Mouse (Mus musculus) 416B (cell line): ENCODE results near the gene Ada.

Experiments
- DNase-seq: peaks from one replicate; pipeline ENCODE4 v3.0.0; 2011; ENCODE audit warnings: low read depth

The Ada gene

GRCm38 (mm10) chr2:163749647-163750611 lies at the start of gene Ada:
Gene Ada (minus strand): TSS chr2:163750239.
- DNase-seq: no peak

GRCm38 (mm10) chr2:163798411-163798810 lies 48.4 kb upstream of the Ada start:
- DNase-seq: no peak

DNA sequence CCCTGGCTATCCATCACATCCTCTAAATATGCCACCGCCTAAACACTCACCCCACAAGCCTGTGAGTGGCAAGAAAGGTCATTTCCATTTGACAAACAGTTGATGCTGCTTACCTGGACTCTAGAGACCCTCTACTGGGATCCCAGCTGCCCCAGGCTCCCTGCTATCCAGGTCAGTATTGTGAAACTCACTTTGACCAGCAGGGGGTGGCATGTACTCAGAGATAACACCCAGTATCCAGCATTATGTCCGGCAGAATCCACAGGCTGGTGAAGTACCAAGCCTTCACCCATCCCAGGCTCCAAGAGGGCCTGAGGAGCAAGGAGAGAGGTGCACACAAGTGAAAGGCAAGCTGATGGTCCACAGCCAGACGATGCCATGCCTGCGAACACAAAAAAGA lies 38.4 kb upstream of the Ada start:
- peak; percentile 68 for DNase-seq

- peak; percentile 79 for DNase-seq
These were observed 37.7 kb upstream of the Ada start for GRCm38 (mm10) chr2:163787709-163788108.

DNA sequence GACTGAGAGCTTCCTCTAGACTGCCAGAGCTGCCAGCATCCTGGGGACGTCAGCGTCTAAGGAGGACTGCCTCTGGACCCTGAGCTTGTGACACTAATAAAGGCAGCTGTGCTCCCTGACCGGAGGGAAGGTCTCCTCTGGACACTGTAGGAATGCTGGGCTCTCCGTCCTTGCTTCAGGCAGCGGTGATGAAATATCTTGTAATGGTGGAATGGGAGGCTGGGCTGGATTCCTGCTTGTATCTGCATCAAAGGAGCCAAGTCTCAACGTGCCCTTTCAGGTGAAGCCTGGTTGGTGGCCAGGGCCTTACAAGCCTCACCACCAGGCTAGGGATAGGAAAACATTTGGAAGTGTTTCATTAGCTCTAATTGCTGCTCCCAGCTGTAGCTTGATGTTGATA lies 37.0 kb upstream of the Ada start:
- DNase-seq: no peak

DNA sequence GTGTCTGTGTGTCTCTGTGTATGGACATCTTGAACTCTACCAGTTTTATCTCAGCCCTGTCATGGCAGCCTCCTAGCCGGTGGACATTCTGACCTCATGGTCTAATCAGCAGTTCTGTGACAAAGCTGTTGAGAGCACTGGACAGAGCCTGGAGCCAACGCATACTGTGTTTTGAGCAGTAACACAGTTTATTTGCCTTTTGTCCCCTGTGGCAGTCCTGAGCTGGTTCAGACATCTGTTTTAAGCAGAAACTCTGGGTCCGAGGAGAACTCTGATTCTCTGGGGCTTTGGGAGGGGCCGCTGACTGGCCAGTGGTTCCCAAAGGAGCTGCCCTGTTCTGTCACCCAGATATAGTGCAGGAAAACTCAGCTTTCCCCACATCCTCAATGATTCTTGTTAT lies 33.9 kb upstream of the Ada start:
- no peak for DNase-seq

DNA sequence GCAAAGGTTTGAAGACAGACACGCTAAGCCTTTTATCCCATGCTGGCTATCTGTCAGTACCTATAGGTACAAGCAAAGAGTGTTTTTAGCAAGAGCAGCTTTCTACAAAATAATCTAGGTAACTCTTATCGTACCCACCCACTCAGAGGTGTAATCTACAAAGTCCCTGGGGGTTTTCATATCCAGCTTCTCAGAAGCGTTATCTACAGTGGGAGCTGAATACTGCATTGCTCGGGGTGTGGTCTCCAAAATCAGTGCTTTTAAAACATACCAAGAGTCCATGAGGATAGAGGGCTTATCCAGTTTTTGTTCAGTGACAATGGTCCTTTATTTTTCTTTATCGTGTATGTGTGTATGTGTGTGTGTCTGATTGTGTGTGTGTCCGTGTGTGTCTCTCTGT lies 33.3 kb upstream of the Ada start:
- DNase-seq: no peak

GRCm38 (mm10) chr2:163778896-163779295 lies 28.9 kb upstream of the Ada start:
- DNase-seq: no peak

GRCm38 (mm10) chr2:163777061-163777460 lies 27.0 kb upstream of the Ada start:
- no peak for DNase-seq

GRCm38 (mm10) chr2:163776661-163777060 lies 26.6 kb upstream of the Ada start:
- DNase-seq: no peak

- DNase-seq: no peak
These were observed 20.7 kb upstream of the Ada start for GRCm38 (mm10) chr2:163770731-163771130.

- peak; percentile 46 for DNase-seq
These were observed 16.9 kb upstream of the Ada start for GRCm38 (mm10) chr2:163766890-163767289.

GRCm38 (mm10) chr2:163766261-163766660 lies 16.2 kb upstream of the Ada start:
- peak; percentile 42 for DNase-seq

GRCm38 (mm10) chr2:163761402-163761801 lies 11.4 kb upstream of the Ada start:
- DNase-seq: no peak

GRCm38 (mm10) chr2:163760589-163760988 lies 10.6 kb upstream of the Ada start:
- DNase-seq: no peak

GRCm38 (mm10) chr2:163758146-163758545 lies 8.1 kb upstream of the Ada start:
- no peak for DNase-seq

- no peak for DNase-seq
These were observed 6.7 kb upstream of the Ada start for GRCm38 (mm10) chr2:163756723-163757122.

- no peak for DNase-seq
These were observed 4.2 kb upstream of the Ada start for GRCm38 (mm10) chr2:163754228-163754627.

DNA sequence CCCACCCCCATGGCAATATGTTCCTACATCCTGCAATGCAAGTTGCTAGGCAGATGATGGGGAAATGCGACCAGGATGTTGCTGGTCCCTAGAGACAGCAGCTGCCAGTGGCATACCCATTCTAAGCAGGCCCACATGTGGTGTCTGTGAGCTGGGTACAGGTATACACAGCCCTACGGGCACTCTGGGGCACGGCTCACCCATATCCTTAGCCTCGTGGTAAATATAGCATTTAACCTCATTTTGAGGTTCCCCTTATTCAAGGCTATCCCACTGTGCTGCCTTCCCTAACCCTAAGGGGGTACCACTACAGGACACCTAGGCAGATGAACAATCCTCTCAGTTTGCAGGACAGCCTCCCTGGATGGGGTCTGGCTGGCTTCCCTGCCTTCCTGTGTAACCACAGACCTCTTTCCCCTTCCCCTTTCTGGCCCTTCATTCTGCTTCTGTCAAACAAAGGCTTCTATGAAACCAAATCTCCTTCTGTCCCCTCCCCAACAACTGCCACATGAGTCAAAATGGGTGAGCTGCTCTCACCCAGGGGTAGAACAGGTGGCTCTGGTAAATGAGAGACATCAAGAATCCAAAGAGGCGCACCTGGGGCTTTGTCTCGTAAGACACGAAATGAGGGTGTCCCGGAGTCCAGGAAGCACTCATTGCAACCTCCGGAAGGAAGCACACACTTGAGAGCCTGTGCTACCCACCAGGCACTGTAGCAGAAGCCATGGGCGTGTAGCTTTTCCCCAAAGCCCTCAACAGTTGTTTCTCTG lies 5.1 kb downstream of the Ada start:
- no peak for DNase-seq

- peak; percentile 18 for DNase-seq
These were observed 6.7 kb downstream of the Ada start for GRCm38 (mm10) chr2:163743357-163743756.

GRCm38 (mm10) chr2:163742656-163743055 lies 7.4 kb downstream of the Ada start:
- DNase-seq: no peak

DNA sequence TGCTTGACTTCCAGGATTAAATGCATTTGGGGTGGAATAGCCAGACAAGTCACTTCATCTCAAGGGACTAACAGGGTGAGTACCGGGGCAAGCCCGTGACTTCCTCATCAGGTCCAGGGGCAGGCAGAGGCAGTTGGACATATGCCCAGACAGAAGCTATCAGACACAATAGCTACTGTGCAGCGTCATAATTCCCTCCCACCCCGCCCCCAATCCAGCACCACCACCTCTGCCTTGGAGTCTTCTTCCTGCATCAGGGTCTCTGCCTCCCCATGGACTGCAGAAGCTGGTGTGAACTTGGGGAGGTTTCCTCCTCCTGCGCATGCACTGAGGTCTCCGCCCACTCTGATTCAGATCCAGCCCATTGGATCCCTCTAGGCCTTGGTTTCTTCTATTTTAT lies 14.1 kb downstream of the Ada start:
- DNase-seq: peak; percentile 81

DNA sequence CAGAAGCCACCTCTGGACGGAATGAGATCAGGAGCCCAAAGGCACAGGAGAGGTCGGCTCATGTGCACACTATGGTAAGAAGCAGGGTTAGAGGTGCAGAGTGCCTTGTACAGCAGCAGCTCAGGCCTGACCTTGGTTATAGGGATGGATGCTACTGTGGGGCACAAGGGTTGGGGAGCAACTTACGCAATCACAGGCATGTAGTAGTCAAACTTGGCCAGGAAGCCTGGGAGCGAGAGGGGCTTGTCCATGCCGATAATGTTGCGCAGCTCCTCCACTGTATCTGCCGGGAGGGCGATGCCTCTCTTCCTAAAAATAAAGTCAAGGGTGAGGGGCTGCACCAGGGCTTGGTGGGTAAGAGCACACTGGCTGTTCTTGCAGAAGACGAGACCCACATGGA lies 14.9 kb downstream of the Ada start:
- peak; percentile 34 for DNase-seq
